Mouse (Mus musculus) MEL (cell line): Measurements from ENCODE around the gene Vav2. TPM values are rescaled to one million over a fixed set of nuclear protein-coding genes. Genes with fewer than 3 reads are reported as not detected.

Source experiments
- DNase-seq: peaks from one replicate; pipeline ENCODE4 v3.0.0; 2011; ENCODE audit warnings: low read depth, low spot score
- H3K27ac ChIP-seq: 2 replicates; pipeline ENCODE4 v1.5.1; 2012; ENCODE audit warnings: low read depth, mild to moderate bottlenecking, control low read depth, low read length, moderate library complexity; ENCODE audit not compliant: control insufficient read depth
- H3K27me3 ChIP-seq, 2 experiments: fragments of 150-350 bp in 1 of 2; sonication (generic) in 1 of 2; 2 replicates each; pipeline ENCODE4 v1.6.1; 2012; ENCODE audit warnings: low read length in 2 of 2, mild to moderate bottlenecking in 2 of 2, improper control_type of control experiment in 1 of 2, moderate library complexity in 1 of 2; ENCODE audit not compliant: insufficient read depth in 2 of 2, control insufficient read depth in 1 of 2
- H3K36me3 ChIP-seq, 2 experiments: 2 replicates each; pipeline ENCODE4 v1.6.1; 2012 to 2014; ENCODE audit warnings: low read length in 2 of 2, improper control_type of control experiment in 1 of 2, inconsistent platforms in 1 of 2, mild to moderate bottlenecking in 1 of 2; ENCODE audit not compliant: insufficient read depth in 2 of 2, control insufficient read depth in 1 of 2
- H3K4me1 ChIP-seq, 2 experiments: fragments of 150-350 bp in 1 of 2; sonication (generic) in 1 of 2; 2 replicates each; pipeline ENCODE4 v1.6.1; 2012; ENCODE audit warnings: low read length in 2 of 2, improper control_type of control experiment in 1 of 2, mild to moderate bottlenecking in 1 of 2; ENCODE audit not compliant: insufficient read depth in 2 of 2, control insufficient read depth in 1 of 2
- H3K4me3 ChIP-seq, 2 experiments: fragments of 150-350 bp in 1 of 2; sonication (generic) in 1 of 2; 2 replicates each; pipeline ENCODE4 v1.5.1; 2012; ENCODE audit warnings: low read depth in 2 of 2, low read length in 2 of 2, mild to moderate bottlenecking in 2 of 2, moderate library complexity in 2 of 2, control low read depth in 1 of 2, improper control_type of control experiment in 1 of 2; ENCODE audit not compliant: control insufficient read depth in 1 of 2, insufficient read depth in 1 of 2
- H3K79me2 ChIP-seq: 2 replicates; pipeline ENCODE4 v1.6.1; 2012; ENCODE audit warnings: mild to moderate bottlenecking, low read length, moderate library complexity; ENCODE audit not compliant: control insufficient read depth, poor library complexity, insufficient read depth
- H3K9ac ChIP-seq: 2 replicates; pipeline ENCODE4 v1.6.1; 2012; ENCODE audit warnings: low read depth, mild to moderate bottlenecking, control low read depth, low read length, moderate library complexity; ENCODE audit not compliant: control insufficient read depth, poor library complexity, severe bottlenecking
- H3K9me3 ChIP-seq: fragments of 150-350 bp; sonication (generic); replicated peaks from 2 replicates; pipeline ENCODE4 v1.6.1; 2012; ENCODE audit warnings: mild to moderate bottlenecking, low read length, improper control_type of control experiment, moderate library complexity; ENCODE audit not compliant: insufficient read depth
- CHD1 ChIP-seq: IDR thresholded peaks from 2 replicates; pipeline ENCODE4 v1.6.1; 2012; ENCODE audit warnings: low read depth, mild to moderate bottlenecking, inconsistent platforms, low read length, improper control_type of control experiment
- CHD2 ChIP-seq: IDR thresholded peaks from 2 replicates; pipeline ENCODE4 v1.6.1; 2011; ENCODE audit warnings: low read length, improper control_type of control experiment
- E2F4 ChIP-seq: IDR thresholded peaks from 2 replicates; pipeline ENCODE4 v1.6.1; 2011; ENCODE audit warnings: low read depth, low read length, improper control_type of control experiment, borderline replicate concordance
- EP300 ChIP-seq, 2 experiments: IDR thresholded peaks; 2 replicates each; pipeline ENCODE4 v1.6.1; 2011; ENCODE audit warnings: improper control_type of control experiment in 2 of 2, low read length in 2 of 2, low read depth in 1 of 2, mild to moderate bottlenecking in 1 of 2
- KAT2A ChIP-seq: conservative IDR thresholded peaks from 2 replicates; pipeline ENCODE4 v1.6.1; 2012; ENCODE audit warnings: low read depth, low read length, improper control_type of control experiment, inconsistent platforms
- MAFK ChIP-seq: IDR thresholded peaks from 2 replicates; pipeline ENCODE4 v1.6.1; 2011; ENCODE audit warnings: low read depth, mild to moderate bottlenecking, low read length, improper control_type of control experiment, borderline replicate concordance
- MEF2A ChIP-seq: IDR thresholded peaks from 2 replicates; pipeline ENCODE4 v1.6.1; 2014; ENCODE audit warnings: low read depth, mild to moderate bottlenecking, inconsistent platforms, low read length, improper control_type of control experiment; ENCODE audit not compliant: poor library complexity, insufficient replicate concordance, severe bottlenecking; ENCODE audit errors: extremely low read depth
- NRF1 ChIP-seq: IDR thresholded peaks from 2 replicates; pipeline ENCODE4 v1.6.1; 2014; ENCODE audit warnings: low read depth, mild to moderate bottlenecking, inconsistent platforms, low read length, improper control_type of control experiment, moderate library complexity; ENCODE audit not compliant: poor library complexity, insufficient read depth, severe bottlenecking
- POLR2AphosphoS2 ChIP-seq: IDR thresholded peaks from 2 replicates; pipeline ENCODE4 v1.6.1; 2011; ENCODE audit warnings: low read length, improper control_type of control experiment
- POLR2AphosphoS5 ChIP-seq: IDR thresholded peaks from 2 replicates; pipeline ENCODE4 v1.6.1; 2012; ENCODE audit warnings: low read depth, borderline replicate concordance, mild to moderate bottlenecking, inconsistent platforms, low read length, moderate library complexity, mixed read lengths
- RCOR1 ChIP-seq: IDR thresholded peaks from 2 replicates; pipeline ENCODE4 v1.6.1; 2012; ENCODE audit warnings: low read depth, mild to moderate bottlenecking, inconsistent platforms, low read length, improper control_type of control experiment
- SIN3A ChIP-seq: IDR thresholded peaks from 2 replicates; pipeline ENCODE4 v1.6.1; 2012; ENCODE audit warnings: low read length, improper control_type of control experiment, inconsistent platforms
- TBP ChIP-seq: IDR thresholded peaks from 2 replicates; pipeline ENCODE4 v1.8.0; 2011; ENCODE audit warnings: low read depth, low read length, improper control_type of control experiment
- UBTF ChIP-seq: IDR thresholded peaks from 2 replicates; pipeline ENCODE4 v1.6.1; 2012; ENCODE audit warnings: low read depth, mild to moderate bottlenecking, inconsistent platforms, low read length, improper control_type of control experiment, moderate library complexity, borderline replicate concordance; ENCODE audit not compliant: insufficient read depth
- USF1 ChIP-seq: IDR thresholded peaks from 2 replicates; pipeline ENCODE4 v1.6.1; 2014; ENCODE audit warnings: low read depth, mild to moderate bottlenecking, inconsistent platforms, low read length, improper control_type of control experiment, moderate library complexity
- ZC3H11A ChIP-seq: IDR thresholded peaks from 2 replicates; pipeline ENCODE4 v1.6.1; 2012; ENCODE audit warnings: low read depth, mild to moderate bottlenecking, inconsistent platforms, low read length, improper control_type of control experiment
- ZNF384 ChIP-seq: IDR thresholded peaks from 2 replicates; pipeline ENCODE4 v1.6.1; 2012; ENCODE audit warnings: low read depth, mild to moderate bottlenecking, inconsistent platforms, low read length, improper control_type of control experiment
- polyA plus RNA-seq, 2 experiments: library from polyadenylated mRNA; stranded (reverse) in 1 of 2; unstranded in 1 of 2; fragments of >175 nt in 1 of 2; fragments of >200 nt in 1 of 2; gene quantifications; 2 replicates each; pipeline versions ENCODE4 v1.2.1 to v1.2.4; 2012; ENCODE audit warnings: low replicate concordance in 2 of 2, low read depth in 1 of 2; ENCODE audit not compliant: insufficient read length in 2 of 2, insufficient read depth in 1 of 2, missing spikeins in 1 of 2
- total RNA-seq: library from RNA; depleted of rRNA; stranded (reverse); fragments of 300-350 nt; gene quantifications from 2 replicates; pipeline ENCODE4 v1.2.3, GENCODE M21; 2012

The Vav2 gene
- total and polyA plus RNA-seq, 3 experiments: 8.8 to 15.9 TPM; not detected in 1

GRCm38 (mm10) chr2:27226572-27226971 lies 200.3 kb downstream of the Vav2 start:
- Histone ChIP-seq H3K9ac (no peak overlapping the region), H3K4me1 (peaks cover 0 to 3% of the 10 kb centered on the region in 2 experiments; a peak in 2 of 4 replicates), H3K9me3 (no peaks in the 10 kb centered on the region), H3K79me2 (no peaks in the 10 kb centered on the region), H3K27me3 (no peaks in the 10 kb centered on the region; a peak in 1 of 4 replicates), H3K4me3 (no peak overlapping the region), H3K27ac (no peak overlapping the region), H3K36me3 (peaks cover 0 to 2% of the 10 kb centered on the region in 2 experiments; a peak in 2 of 4 replicates)
- no peak for DNase-seq
- no peak for TF ChIP-seq USF1
- TF ChIP-seq UBTF: no peak
- no peak for TF ChIP-seq SIN3A
- TF ChIP-seq ZC3H11A: no peak
- TF ChIP-seq CHD2: no peak
- no peak for TF ChIP-seq NRF1
- TF ChIP-seq MAFK: no peak
- no peak for TF ChIP-seq EP300 (IDR thresholded peaks at IDR 0.05; ENCODE audit: low read depth in 1 of 2, low read length in 2 of 2)
- TF ChIP-seq KAT2A: no peak
- TF ChIP-seq MEF2A: no peak
- no peak for TF ChIP-seq E2F4
- no peak for TF ChIP-seq CHD1
- TF ChIP-seq RCOR1: no peak
- no peak for TF ChIP-seq POLR2AphosphoS2
- no peak for TF ChIP-seq TBP
- TF ChIP-seq ZNF384: no peak

- peaks cover 0 to 2% of the 10 kb centered on the region in 2 experiments; a peak in 3 of 4 replicates for H3K27me3 ChIP-seq
- TF ChIP-seq ZNF384 (no peak), POLR2AphosphoS5 (no peak)
- no peaks in the 10 kb centered on the region for H3K9me3 ChIP-seq
- H3K4me3 ChIP-seq: no peak overlapping the region
- H3K9ac ChIP-seq: no peak overlapping the region
- H3K4me1 ChIP-seq: no peaks in the 10 kb centered on the region
- no peak overlapping the region for H3K27ac ChIP-seq
- no peaks in the 10 kb centered on the region for H3K79me2 ChIP-seq
- no peak for DNase-seq
- H3K36me3 ChIP-seq: no peaks in the 10 kb centered on the region
These were observed 203.8 kb downstream of the Vav2 start for GRCm38 (mm10) chr2:27223012-27223421.
